Mouse (Mus musculus) heart, postnatal 0 days (tissue): ENCODE data around the gene Acta2. TPM values are rescaled to one million over a fixed set of nuclear protein-coding genes. Genes with fewer than 3 reads are reported as not detected.

ENCODE experiments used
- ATAC-seq: fragments of 200-750 bp; cut with Nextera tagmentation; 2 replicates; pipeline ENCODE4 v1.8.0; 2017; ENCODE audit warnings: low read depth, moderate number of reproducible peaks, moderate library complexity; ENCODE audit not compliant: insufficient read depth
- DNase-seq: peaks from one replicate; pipeline ENCODE4 v3.0.0-alpha.2; 2016; ENCODE audit warnings: low spot score
- H3K27ac ChIP-seq: fragments of 300-500 bp; sonication (generic); 2 replicates; pipeline ENCODE4 v1.5.1; 2014; ENCODE audit warnings: low read depth, mild to moderate bottlenecking
- H3K27me3 ChIP-seq: fragments of 300-500 bp; sonication (generic); 2 replicates; pipeline ENCODE4 v1.6.1; 2014; ENCODE audit warnings: low read length, mixed read lengths; ENCODE audit not compliant: control insufficient read depth, insufficient read depth
- H3K36me3 ChIP-seq: fragments of 300-500 bp; sonication (generic); replicated peaks from 2 replicates; pipeline ENCODE4 v1.6.1; 2014; ENCODE audit warnings: low read length, mixed read lengths; ENCODE audit not compliant: control insufficient read depth, insufficient read depth
- H3K4me1 ChIP-seq: fragments of 300-500 bp; sonication (generic); 2 replicates; pipeline ENCODE4 v1.6.1; 2014; ENCODE audit warnings: antibody characterized with exemption; ENCODE audit not compliant: control insufficient read depth, insufficient read depth
- H3K4me2 ChIP-seq: fragments of 300-500 bp; sonication (generic); 2 replicates; pipeline ENCODE4 v1.6.1; 2014; ENCODE audit warnings: low read depth, mild to moderate bottlenecking, low read length, moderate library complexity
- H3K4me3 ChIP-seq: fragments of 300-500 bp; sonication (generic); 2 replicates; pipeline ENCODE4 v1.5.1; 2014; ENCODE audit warnings: low read depth, low read length
- H3K9ac ChIP-seq: fragments of 300-500 bp; sonication (generic); replicated peaks from 2 replicates; pipeline ENCODE4 v1.6.1; 2014; ENCODE audit warnings: low read depth, low read length, mixed read lengths
- H3K9me3 ChIP-seq: fragments of 300-500 bp; sonication (generic); replicated peaks from 2 replicates; pipeline ENCODE4 v1.6.1; 2016; ENCODE audit warnings: low read length; ENCODE audit not compliant: control insufficient read depth
- CTCF ChIP-seq: IDR thresholded peaks from 2 replicates; pipeline ENCODE4 v1.5.1; 2016; ENCODE audit warnings: antibody characterized with exemption, control low read depth, low read depth
- EP300 ChIP-seq: IDR thresholded peaks from 2 replicates; pipeline ENCODE4 v1.6.1; 2016; ENCODE audit warnings: antibody characterized with exemption, low read depth
- WGBS: fragments of 180-500 bp; shearing (Covaris S2); extraction: QIAGEN DNeasy Blood & Tissue Kit; methylation state at CpG from one replicate; pipeline ENCODE4 v1.1.7; 2014; 5-methylcytosine and 5-hydroxymethylcytosine counted together
- polyA plus RNA-seq: library from polyadenylated mRNA; unstranded; fragments of >200 nt; fragmentation: Nextera tagmentation; extraction: Ambion mirVana; gene quantifications from 2 replicates; pipeline ENCODE4 v1.2.1, GENCODE M21; 2015
- total RNA-seq: library from RNA; depleted of rRNA; stranded (reverse); fragments of >200 nt; gene quantifications from 2 replicates; pipeline ENCODE4 v1.2.3, GENCODE M21; 2014; ENCODE audit warnings: low replicate concordance

Gene Acta2
- total and polyA plus RNA-seq, 2 experiments from 2014 or later = 1,307 to 1,327 TPM

- Histone ChIP-seq H3K4me1 (peaks cover 5% of the 10 kb centered on the region), H3K4me3 (peak within 1 kb of the TSS; percentile 72), H3K27me3 (no peaks in the 10 kb centered on the region), H3K36me3 (no peaks in the 10 kb centered on the region), H3K27ac (peak within 1 kb of the TSS; percentile 47), H3K9ac (peak within 1 kb of the TSS; percentile 74), H3K9me3 (no peaks in the 10 kb centered on the region), H3K4me2 (peak within 1 kb of the TSS; percentile 97)
- WGBS = 4% methylated on average over 18 of the region's 19 CpGs
- ATAC-seq = peak; percentile 94
- DNase-seq = peak; percentile 76
- TF ChIP-seq EP300 = no peak
- TF ChIP-seq CTCF = peak; percentile 11; the same call in 1 of the 2 replicates
Measured at GRCm38 (mm10) chr19:34289948-34290789, 34.8 kb upstream of the Acta2 start, which contains the start of gene Fas. Gene Fas (plus strand): TSS chr19:34290666.

GRCm38 (mm10) chr19:34288696-34289095 lies 33.3 kb upstream of the Acta2 start:
- Histone ChIP-seq H3K27me3 (no peaks in the 10 kb centered on the region), H3K9me3 (no peaks in the 10 kb centered on the region), H3K9ac (no peak overlapping the region), H3K4me1 (peaks cover 5% of the 10 kb centered on the region), H3K4me2 (no peak overlapping the region), H3K36me3 (no peaks in the 10 kb centered on the region), H3K4me3 (no peak overlapping the region), H3K27ac (no peak overlapping the region; the same call in 1 of the 2 replicates)
- DNase-seq = no peak
- ATAC-seq = no peak
- 96% methylated on average over 1 of the region's 1 CpGs for WGBS
- TF ChIP-seq CTCF (no peak), EP300 (no peak)

- ATAC-seq (no peak), DNase-seq (no peak)
- Histone ChIP-seq H3K4me2 (no peak overlapping the region; the same call in 1 of the 2 replicates), H3K27me3 (no peaks in the 10 kb centered on the region), H3K4me3 (no peak overlapping the region), H3K27ac (peak overlapping the region; percentile 30; the same call in 1 of the 2 replicates), H3K9ac (no peak overlapping the region), H3K36me3 (no peaks in the 10 kb centered on the region), H3K9me3 (no peaks in the 10 kb centered on the region), H3K4me1 (peaks cover 5% of the 10 kb centered on the region)
- WGBS = 65% methylated on average over 13 of the region's 13 CpGs
- TF ChIP-seq EP300 (no peak), CTCF (no peak)
Measured at GRCm38 (mm10) chr19:34287656-34288415, 32.4 kb upstream of the Acta2 start.

GRCm38 (mm10) chr19:34287221-34287620 lies 31.8 kb upstream of the Acta2 start:
- Histone ChIP-seq H3K9ac (no peak overlapping the region), H3K4me3 (no peak overlapping the region), H3K27ac (peak overlapping the region; percentile 30; the same call in 1 of the 2 replicates), H3K9me3 (no peaks in the 10 kb centered on the region), H3K4me1 (peaks cover 5% of the 10 kb centered on the region), H3K36me3 (no peaks in the 10 kb centered on the region), H3K27me3 (no peaks in the 10 kb centered on the region), H3K4me2 (no peak overlapping the region)
- no peak for DNase-seq
- no peak for TF ChIP-seq EP300
- TF ChIP-seq CTCF = no peak
- no peak for ATAC-seq

- no peaks in the 10 kb centered on the region for H3K9me3 ChIP-seq
- DNase-seq = no peak
- TF ChIP-seq CTCF (no peak), EP300 (no peak)
- H3K27ac ChIP-seq = no peak overlapping the region
- no peaks in the 10 kb centered on the region for H3K36me3 ChIP-seq
- H3K4me2 ChIP-seq = no peak overlapping the region
- no peak overlapping the region for H3K4me3 ChIP-seq
- no peak overlapping the region for H3K9ac ChIP-seq
- WGBS = 33% methylated on average over 2 of the region's 2 CpGs
- no peak for ATAC-seq
- H3K27me3 ChIP-seq = no peaks in the 10 kb centered on the region
- H3K4me1 ChIP-seq = no peaks in the 10 kb centered on the region
Measured at GRCm38 (mm10) chr19:34284826-34285225, 29.4 kb upstream of the Acta2 start.
